Mouse (Mus musculus) hindlimb bud, embryonic 11.5 days (tissue): ENCODE measurements at regions not wholly inside any gene's neighbourhood (a gene's known extent, or its start where the extent isn't known, plus 50 kb on each side); places are given as distances from the start of the nearest gene placed in this dataset.
A peak's percentile ranks its signal among the peaks of the same experiment; 100 is the strongest.

ENCODE experiments used
- DNase-seq: peaks from one replicate; pipeline ENCODE4 v3.0.0-alpha.2; 2012; ENCODE audit warnings: low read depth, low spot score; ENCODE audit errors: extremely low spot score

GRCm38 (mm10) chr2:129883417-129883816 is 83.1 kb downstream of the Stk35 start:
- no peak for DNase-seq

GRCm38 (mm10) chr2:129884316-129884715 is 84.0 kb downstream of the Stk35 start:
- DNase-seq, result no peak

DNA sequence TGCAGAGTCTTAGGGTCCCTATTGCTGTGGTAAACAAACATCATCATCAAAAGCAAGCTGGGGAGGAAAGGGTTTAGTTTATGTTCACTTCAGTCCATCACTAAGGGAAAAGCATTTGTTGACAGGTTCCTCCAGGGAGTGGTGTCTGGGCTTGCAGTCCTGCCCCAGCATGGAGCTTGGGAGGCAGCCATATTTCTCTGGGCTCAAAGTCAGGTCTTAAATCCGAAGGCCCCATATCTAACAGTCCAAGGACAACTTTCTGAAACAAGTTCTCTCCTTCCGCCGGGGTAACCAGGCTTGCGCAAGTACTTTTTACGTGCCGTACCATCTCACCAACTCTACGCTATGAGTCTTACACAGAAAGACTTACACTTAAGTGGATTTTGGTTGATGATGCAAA is 85.2 kb downstream of the Stk35 start:
- no peak for DNase-seq

GRCm38 (mm10) chr2:129893231-129893630 is 92.9 kb downstream of the Stk35 start:
- no peak for DNase-seq

DNA sequence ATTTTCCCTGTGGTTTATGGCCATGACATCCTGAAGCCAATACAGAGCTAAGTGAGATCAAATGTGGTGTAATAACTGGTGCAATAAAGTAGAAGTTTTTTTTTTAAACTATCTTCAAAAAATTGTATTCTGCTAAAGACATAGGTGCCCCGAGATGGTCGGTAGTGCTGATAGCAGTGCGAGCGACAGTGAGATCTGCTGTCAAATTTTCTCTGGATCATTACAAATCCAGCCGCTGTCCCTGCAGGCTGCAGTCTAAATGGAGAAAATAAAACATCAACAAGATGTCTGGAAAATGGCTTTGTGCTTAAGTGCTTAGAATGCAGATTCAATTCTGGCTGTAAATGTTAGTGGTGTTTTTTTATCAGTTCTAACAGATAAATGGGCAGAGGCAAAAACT is 93.5 kb downstream of the Stk35 start:
- no peak for DNase-seq

DNA sequence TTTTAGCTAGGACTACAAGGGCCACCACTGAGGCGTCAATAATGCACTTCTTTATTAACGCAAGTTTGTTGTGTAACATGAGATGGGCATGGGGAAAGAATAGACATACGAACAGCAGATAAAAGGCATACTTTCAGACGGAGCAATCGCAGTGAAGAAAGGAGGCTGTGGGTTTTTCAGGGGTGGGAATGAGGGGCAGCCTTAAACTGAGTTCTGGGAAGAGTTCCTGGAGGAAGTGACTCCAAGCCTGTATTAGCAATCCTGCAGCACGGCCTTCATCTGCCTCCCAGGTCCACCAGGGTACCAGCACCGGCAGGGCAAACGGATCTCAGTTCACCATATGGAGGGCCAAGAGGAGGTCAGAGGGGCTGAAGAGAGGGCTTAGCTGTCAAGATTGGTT is 94.6 kb downstream of the Stk35 start:
- DNase-seq, result no peak

DNA sequence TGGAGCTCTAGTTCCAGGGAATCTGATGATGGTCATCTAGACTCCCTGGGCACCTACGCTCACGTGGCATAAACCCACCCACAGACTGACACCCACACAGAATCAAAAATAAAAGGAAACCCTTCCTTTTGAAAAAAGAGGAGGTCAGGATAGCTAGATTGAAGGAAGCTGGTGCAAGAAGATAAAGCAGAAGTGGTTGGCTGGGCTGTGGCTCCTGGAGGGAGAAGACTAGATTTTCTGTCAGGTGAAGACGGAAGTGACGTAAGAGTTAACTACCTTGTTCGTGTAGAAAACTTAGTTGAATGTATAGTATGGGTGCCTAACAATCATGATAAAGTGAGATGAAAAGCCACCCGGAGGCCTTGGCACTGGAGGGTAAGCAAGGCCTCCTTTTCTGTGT is 95.1 kb downstream of the Stk35 start:
- no peak for DNase-seq

DNA sequence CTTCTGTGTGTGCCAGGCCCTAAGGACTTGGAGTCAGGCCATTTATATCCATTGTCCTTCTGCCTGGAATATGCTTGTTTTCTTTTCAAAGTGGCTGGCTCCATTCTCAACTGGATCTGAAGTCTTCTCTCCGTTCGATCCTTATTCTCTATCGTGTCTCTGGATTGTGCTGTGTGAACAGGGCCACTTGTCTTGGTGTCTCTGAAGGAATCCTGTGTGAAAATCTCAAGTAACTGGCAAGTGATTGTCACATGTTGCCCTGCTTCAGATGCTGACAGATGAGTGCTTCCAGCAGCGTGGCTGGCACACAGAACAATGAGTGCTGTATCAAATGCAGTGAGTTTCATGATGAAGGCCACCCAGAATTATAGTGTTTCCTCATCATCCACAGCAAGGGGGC is 96.4 kb downstream of the Stk35 start:
- no peak for DNase-seq

GRCm38 (mm10) chr2:129903383-129904135 is 103.2 kb downstream of the Stk35 start:
- DNase-seq, result no peak

DNA sequence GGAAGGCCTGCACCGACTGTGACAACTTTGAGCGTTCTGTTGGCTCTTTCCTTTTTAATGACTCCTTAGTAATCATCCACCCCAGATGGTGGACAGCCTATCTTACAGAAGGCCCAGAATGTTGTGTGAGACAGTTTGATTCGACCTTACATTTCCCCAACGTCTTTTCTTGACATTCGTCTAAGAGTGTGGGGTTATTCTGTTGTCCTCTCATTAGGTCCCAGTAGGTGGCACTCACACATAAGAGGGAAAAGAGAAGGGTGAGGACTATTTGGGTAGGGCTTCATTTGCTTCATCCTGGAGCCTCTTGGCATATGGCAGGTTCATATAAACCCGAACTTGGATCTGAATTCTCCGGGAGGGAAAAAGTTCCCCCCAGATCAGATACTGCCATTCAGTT is 104.4 kb downstream of the Stk35 start:
- no peak for DNase-seq

- peak; percentile 58 for DNase-seq
Observed at GRCm38 (mm10) chr2:129908701-129909425, 103.3 kb upstream of the Tgm3 start.

DNA sequence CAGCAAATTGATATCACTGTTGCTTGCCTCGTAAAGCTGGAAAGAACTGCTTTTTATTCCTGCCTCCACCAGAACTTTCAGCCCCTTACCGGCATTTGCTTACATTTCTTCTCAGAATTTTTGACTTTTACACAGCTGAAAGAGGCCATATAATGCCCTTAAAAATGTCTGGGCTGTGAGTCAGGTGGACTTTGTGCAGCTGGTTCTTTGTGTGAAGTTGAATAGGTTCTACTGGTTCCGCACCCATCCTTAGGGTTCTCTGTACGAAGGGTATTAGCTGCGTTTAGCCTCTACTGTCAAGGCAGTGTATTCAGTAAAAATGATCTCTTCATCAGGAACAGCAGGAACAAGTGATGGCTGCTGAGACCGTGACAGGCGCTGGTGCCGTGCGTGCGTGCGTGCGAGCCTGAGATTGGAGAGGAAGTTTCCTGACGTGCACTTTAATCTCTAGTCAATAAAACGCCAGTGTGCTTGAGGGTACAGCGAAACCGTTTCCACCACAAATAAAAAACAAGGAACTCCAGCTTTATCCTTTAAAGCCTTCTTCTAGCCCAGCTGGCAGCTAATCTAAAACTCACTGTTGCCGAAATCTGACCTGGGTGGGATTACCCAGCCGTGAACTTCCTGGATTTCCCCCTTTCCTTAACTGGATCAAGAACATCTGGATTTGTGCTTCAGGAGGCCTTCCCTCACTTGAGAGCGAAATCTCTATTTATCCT is 100.8 kb upstream of the Tgm3 start:
- no peak for DNase-seq

DNA sequence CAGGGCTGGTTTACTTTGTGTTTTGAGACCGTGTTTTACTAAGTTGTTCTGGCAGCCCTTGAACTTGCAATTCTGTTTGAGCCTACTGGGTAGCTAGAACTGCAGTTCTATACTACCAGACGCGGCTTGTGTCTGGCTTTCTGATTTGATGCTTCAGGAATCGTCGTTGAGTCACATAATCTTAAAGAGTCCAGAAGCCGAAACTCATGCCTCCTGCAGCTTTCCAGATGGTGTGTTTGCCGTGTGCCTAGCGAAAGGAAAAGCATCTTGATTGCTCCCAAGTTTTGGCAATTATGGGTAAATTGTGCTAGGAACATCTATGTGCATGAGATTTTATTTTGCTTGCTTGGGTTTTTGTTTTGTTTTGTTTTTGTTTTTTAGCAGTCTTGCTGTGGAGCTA is 99.6 kb upstream of the Tgm3 start:
- no peak for DNase-seq

- no peak for DNase-seq
Observed at GRCm38 (mm10) chr2:129914261-129914660, 97.9 kb upstream of the Tgm3 start.

- no peak for DNase-seq
Observed at GRCm38 (mm10) chr2:129916411-129916810, 95.7 kb upstream of the Tgm3 start.

- DNase-seq, result no peak
Observed at GRCm38 (mm10) chr2:129918141-129918790, 93.9 kb upstream of the Tgm3 start.

DNA sequence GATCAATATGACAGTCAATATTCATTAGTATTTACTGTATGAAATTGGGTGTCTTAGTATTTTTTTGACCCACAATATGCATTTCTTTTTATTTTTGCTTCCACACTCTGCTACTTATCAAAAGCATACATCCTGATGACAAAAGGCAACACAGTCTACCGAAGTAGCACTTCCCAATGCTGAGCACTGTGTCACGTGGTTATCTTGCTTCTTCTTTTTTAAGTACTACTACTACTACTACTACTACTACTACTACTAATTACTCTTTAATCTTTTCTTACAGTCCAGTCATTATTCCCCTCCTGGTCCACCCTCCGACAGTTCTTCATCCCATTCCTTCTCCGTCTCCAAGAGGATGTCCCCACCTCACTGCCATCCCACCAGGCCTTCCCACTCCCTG is 92.6 kb upstream of the Tgm3 start:
- DNase-seq, result no peak

DNA sequence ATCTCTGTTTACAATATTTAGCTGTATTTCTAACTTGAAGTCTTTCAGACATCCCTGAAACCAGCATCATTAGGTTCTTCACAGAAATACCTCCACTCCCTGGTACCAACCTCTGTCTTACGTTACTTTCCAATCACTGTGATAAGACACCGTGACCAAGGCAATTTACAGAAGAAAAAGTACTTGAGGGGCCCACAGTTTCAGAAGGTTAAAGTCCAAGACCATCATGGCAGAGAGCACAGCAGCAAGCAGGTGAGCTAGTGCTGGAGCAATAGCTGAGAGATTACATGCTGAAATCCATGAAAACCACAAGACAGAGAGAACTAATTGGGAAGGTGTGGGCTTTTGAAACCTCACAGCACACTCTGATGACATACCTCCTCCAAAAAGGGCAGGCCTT is 84.9 kb upstream of the Tgm3 start:
- DNase-seq, result no peak

DNA sequence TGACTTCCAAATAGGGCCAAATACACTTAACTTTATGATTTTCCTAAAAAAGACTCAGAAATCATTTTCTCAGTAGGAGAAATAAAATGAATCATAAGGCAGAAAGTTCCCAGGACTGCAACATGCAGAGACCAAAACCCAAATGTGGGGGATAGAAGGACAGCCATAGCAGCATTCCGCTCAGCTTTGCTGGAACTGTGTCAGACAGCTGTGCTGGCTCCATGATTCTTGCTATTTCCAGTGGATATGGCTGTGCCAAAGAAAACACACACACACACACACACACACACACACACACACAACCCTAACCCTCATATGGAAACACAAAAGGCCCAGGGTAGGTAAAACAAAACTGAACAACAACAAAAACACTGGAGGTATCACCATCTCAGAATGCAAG is 78.6 kb upstream of the Tgm3 start:
- no peak for DNase-seq

- no peak for DNase-seq
Observed at GRCm38 (mm10) chr2:129942824-129943223, 69.3 kb upstream of the Tgm3 start.

DNA sequence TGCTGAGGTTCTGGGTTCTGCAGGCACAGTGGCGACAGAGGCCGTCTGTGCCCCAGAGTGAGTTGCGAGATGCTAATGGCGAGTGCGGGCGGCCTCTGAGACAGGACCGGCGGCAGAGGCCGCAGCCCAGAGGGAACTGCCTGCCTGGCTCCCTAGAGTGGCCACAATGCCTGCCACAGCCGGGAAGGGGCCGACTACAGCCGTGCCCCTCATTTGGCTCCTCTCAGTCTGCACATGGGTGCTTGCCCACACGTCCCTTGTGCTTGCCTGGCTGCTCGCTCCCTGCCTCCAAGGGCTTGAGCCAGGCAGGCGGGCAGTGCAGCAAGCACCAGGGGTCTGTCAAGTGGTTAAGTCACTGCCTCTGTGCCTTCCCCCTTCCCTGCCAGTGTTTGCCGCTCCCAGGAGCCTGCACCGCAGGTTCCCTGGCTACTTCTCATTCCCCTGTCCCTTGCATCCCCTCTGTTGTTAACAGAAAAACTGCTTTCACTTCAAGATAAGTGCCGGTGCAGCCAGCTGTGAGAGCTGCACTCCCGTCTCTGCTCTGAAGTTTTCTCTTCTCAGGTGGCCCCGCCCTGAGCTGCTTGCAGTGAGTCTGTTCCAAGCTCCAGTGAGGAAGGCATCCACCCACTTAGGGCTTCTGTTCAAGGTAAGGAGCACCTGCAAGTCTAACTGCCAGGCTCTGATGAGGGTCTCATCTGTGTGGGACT is 64.1 kb upstream of the Tgm3 start:
- DNase-seq, result no peak
